Mouse (Mus musculus) stomach, postnatal 0 days (tissue): ENCODE data around the gene Lipi.

Experiments used
- CTCF ChIP-seq: IDR thresholded peaks from 2 replicates; pipeline ENCODE4 v1.5.1; 2016; ENCODE audit warnings: antibody characterized with exemption, low read depth, mild to moderate bottlenecking, moderate library complexity
- EP300 ChIP-seq: optimal IDR thresholded peaks from 2 replicates; pipeline ENCODE3; 2016; ENCODE audit warnings: antibody characterized with exemption

- TF ChIP-seq CTCF (no peak), EP300 (no peak)
Measured at GRCm38 (mm10) chr16:75582279-75582678, 3.6 kb downstream of the Lipi start.
